Mouse (Mus musculus) brain, embryonic 14.5 days (tissue): ENCODE measurements around the gene Cd44.

Source experiments
- CTCF ChIP-seq: fragments of 200-500 bp; IDR thresholded peaks from 2 replicates; pipeline ENCODE4 v1.5.1; 2012; ENCODE audit warnings: inconsistent platforms, mild to moderate bottlenecking, moderate library complexity, borderline replicate concordance; ENCODE audit not compliant: insufficient read depth, insufficient read length; ENCODE audit errors: extremely low read depth
- POLR2A ChIP-seq: fragments of 200-500 bp; IDR thresholded peaks from 2 replicates; pipeline ENCODE4 v1.6.1; 2012; ENCODE audit warnings: mild to moderate bottlenecking, inconsistent platforms, borderline replicate concordance; ENCODE audit not compliant: poor library complexity, insufficient read depth, insufficient read length, severe bottlenecking; ENCODE audit errors: extremely low read depth

DNA sequence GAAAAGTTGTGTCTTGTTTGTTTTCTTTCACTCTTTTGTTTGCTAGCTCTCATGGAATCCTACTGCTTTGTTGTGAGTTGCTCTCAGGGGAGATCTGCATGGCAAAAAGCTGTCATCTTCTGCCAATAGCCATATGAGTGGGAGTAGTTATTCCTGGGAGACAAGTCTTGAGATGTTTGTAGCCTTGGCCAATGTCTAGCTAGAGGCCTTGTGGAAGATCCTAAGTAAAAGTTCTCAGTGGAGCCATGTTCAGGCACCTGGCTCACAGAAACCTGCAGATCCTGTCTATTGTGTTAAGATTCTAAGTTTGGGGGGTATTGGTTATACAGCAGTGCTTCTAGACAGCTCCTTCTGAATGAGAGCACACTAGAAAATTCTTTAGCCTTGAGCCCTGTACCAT lies 26.7 kb upstream of the Cd44 start:
- TF ChIP-seq POLR2A (no peak), CTCF (no peak)
